Mouse (Mus musculus): ENCODE data around the gene Gins2. TPM values are rescaled to one million over a fixed set of nuclear protein-coding genes. Genes with fewer than 3 reads are reported as not detected.

Gins2 gene
- 1.3 to 5.6 TPM (median 3.5 TPM) in 4 replicates for total RNA-seq (2023)

GRCm38 (mm10) chr8:120588908-120589771 lies at the start of gene Gins2:
Gene Gins2 (minus strand): TSS chr8:120589304.

Other genes starting within 250 kb of the Gins2 start
- not detected in 4 replicates for gene 1190005I06Rik, start 58.3 kb upstream of the Gins2 start, total RNA-seq (2023)
- gene Gm27021, start 78.8 kb upstream of the Gins2 start, total RNA-seq (2023) = not detected in 4 replicates
- 411 to 426 TPM (median 423 TPM) in 4 replicates for gene Cox4i1, start 78.9 kb upstream of the Gins2 start, total RNA-seq (2023)
- 18.5 to 41.0 TPM (median 29.8 TPM) in 4 replicates for gene Emc8, start 79.3 kb upstream of the Gins2 start, total RNA-seq (2023)
- 384 to 420 TPM (median 390 TPM) in 4 replicates for gene Irf8, start 147.1 kb upstream of the Gins2 start, total RNA-seq (2023)

Measured in B cell, adult 62 days (primary cell).